Mouse (Mus musculus): Measurements from ENCODE around the gene Lrrc43.

DNA sequence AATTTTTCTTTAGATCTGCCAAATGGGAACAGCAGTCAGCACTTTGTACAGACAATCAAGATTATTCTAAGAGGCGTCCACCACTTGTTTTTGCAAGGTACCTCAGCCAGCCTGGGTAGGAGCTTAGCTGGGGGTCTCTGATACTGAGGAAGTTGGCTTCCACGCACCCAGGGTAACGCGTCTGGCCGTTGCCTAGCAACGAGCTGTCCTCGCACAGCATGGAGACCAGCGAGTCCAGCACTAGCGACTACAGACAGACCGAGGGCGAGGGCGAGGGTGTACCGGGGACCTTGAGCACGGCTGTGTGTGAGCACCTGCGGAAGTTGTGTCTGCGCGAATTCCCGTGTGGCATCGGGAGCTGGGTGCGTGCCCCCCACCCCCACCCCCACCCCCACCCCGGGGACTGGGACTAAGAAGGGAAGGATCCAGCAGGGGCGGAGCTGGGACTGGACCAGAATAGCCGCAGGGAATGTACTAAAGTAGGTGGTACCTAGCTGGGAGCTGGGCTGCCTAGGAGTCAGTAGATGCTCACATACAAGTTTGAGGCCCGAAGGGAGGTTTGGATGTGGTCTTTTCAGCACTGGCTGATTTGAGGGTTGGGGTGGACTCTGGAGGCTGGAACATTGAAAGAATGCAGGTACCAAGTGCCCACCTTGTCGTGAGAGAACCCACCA is at the start of gene Lrrc43, which contains the start of gene Il31:
- TF ChIP-seq POLR2A (IDR thresholded peaks at IDR 0.05; ENCODE audit: borderline replicate concordance, extremely low read depth, insufficient read depth, insufficient read length, poor library complexity, severe bottlenecking) (no peak), CTCF (IDR thresholded peaks at IDR 0.05; ENCODE audit: borderline replicate concordance, extremely low read depth, insufficient read depth, insufficient read length) (no peak)

All from brain, embryonic 14.5 days (tissue).